Mouse (Mus musculus) forebrain, embryonic 16.5 days (tissue): ENCODE data around the gene Cog6. TPM values are rescaled to one million over a fixed set of nuclear protein-coding genes. Genes with fewer than 3 reads are reported as not detected.

Experiments used
- ATAC-seq: fragments of 200-750 bp; cut with Nextera tagmentation; 2 replicates; pipeline ENCODE4 v1.8.0; 2017; ENCODE audit warnings: mild to moderate bottlenecking, moderate library complexity
- H3K27ac ChIP-seq: fragments of 300-500 bp; sonication (generic); 2 replicates; pipeline ENCODE4 v1.5.1; 2014; ENCODE audit warnings: low read length, control low read depth
- H3K27me3 ChIP-seq: fragments of 300-500 bp; sonication (generic); replicated peaks from 2 replicates; pipeline ENCODE4 v1.6.1; 2014; ENCODE audit warnings: low read length; ENCODE audit not compliant: control insufficient read depth, insufficient read depth
- H3K36me3 ChIP-seq: fragments of 300-500 bp; sonication (generic); 2 replicates; pipeline ENCODE4 v1.6.1; 2014; ENCODE audit not compliant: control insufficient read depth, insufficient read depth
- H3K4me1 ChIP-seq: fragments of 300-500 bp; sonication (generic); replicated peaks from 2 replicates; pipeline ENCODE4 v1.6.1; 2014; ENCODE audit warnings: low read length; ENCODE audit not compliant: control insufficient read depth, insufficient read depth
- H3K4me2 ChIP-seq: fragments of 300-500 bp; sonication (generic); 2 replicates; pipeline ENCODE4 v1.6.1; 2014; ENCODE audit warnings: mild to moderate bottlenecking, low read length, control low read depth
- H3K4me3 ChIP-seq: fragments of 300-500 bp; sonication (generic); replicated peaks from 2 replicates; pipeline ENCODE4 v1.5.1; 2014; ENCODE audit warnings: mild to moderate bottlenecking, low read length, control low read depth
- H3K9ac ChIP-seq: fragments of 300-500 bp; sonication (generic); replicated peaks from 2 replicates; pipeline ENCODE4 v1.6.1; 2014; ENCODE audit warnings: low read depth, low read length, control low read depth
- H3K9me3 ChIP-seq: fragments of 300-500 bp; sonication (generic); 2 replicates; pipeline ENCODE4 v1.6.1; 2016; ENCODE audit warnings: low read length; ENCODE audit not compliant: control insufficient read depth
- WGBS: fragments of 180-500 bp; shearing (Covaris S2); extraction: QIAGEN DNeasy Blood & Tissue Kit; methylation state at CpG from one replicate; pipeline ENCODE4 v1.1.7; 2014; 5-methylcytosine and 5-hydroxymethylcytosine counted together
- polyA plus RNA-seq: library from polyadenylated mRNA; unstranded; fragments of >200 nt; fragmentation: Nextera tagmentation; extraction: Ambion mirVana; gene quantifications from 2 replicates; pipeline ENCODE4 v1.2.1, GENCODE M21; 2015

Cog6 gene
- polyA plus RNA-seq, 1 experiment from 2014 or later = 68.5 TPM

DNA sequence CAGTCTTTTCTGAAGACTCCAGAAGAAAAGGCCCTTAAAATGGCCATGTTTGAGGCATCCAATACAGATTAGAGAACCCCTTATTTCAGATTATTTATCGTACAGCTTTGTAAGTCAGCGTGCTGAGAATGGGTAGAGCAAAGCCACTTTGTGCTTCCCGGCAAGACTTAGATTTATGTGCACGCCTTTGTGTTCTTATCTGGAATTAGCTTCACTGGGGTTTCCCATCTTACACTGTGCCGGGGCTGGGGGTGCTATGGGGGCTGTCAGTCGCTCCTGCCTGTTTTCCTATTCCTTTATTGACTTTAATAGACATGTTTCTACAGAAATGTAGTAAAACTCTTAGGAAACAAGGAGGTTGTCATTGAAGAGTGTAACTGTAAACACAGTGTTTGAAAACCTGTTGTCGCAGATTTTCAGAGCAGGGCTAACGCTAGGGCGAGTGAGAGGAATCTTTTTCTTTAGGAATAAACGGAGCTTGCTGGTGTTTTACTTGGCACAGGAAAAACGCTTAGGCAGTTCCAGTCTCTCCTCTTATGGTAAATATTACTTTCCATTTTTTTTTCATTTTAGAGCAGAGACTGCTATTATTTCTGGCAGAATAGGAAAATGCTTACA lies 27.8 kb upstream of the Cog6 start:
- no peaks in the 10 kb centered on the region for H3K36me3 ChIP-seq
- WGBS = 63% methylated on average over 11 of the region's 11 CpGs
- H3K9ac ChIP-seq = no peak overlapping the region
- peaks cover 9% of the 10 kb centered on the region for H3K4me1 ChIP-seq
- peak overlapping the region; percentile 13; the same call in 1 of the 2 replicates for H3K4me3 ChIP-seq
- H3K4me2 ChIP-seq = peak overlapping the region; percentile 30
- H3K9me3 ChIP-seq = no peaks in the 10 kb centered on the region
- no peak for ATAC-seq
- H3K27ac ChIP-seq = no peak overlapping the region
- no peaks in the 10 kb centered on the region for H3K27me3 ChIP-seq

DNA sequence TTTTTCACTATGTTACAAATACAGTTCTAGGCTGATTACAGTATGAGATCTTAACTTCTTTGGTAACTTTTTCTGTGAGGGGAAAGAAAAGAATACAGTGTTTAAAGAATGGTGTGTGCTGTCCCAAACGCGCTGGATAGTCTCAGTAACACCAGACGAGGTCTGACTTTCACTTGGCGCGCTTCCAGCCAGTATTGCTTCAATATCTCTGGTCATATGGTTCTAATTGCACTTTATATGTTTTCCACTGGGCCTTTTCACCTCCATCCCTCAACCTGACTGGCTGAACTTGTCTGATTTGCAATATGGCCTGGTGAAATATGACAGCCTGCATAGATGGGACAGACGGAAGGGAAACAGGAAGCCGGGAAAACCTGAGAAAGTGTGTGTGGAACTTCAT lies 27.2 kb upstream of the Cog6 start:
- ATAC-seq = no peak
- H3K27ac ChIP-seq = no peak overlapping the region
- H3K9me3 ChIP-seq = no peaks in the 10 kb centered on the region
- H3K4me2 ChIP-seq = peak overlapping the region; percentile 30
- H3K27me3 ChIP-seq = no peaks in the 10 kb centered on the region
- WGBS = 71% methylated on average over 7 of the region's 7 CpGs
- no peak overlapping the region for H3K4me3 ChIP-seq
- H3K4me1 ChIP-seq = peaks cover 9% of the 10 kb centered on the region
- H3K36me3 ChIP-seq = no peaks in the 10 kb centered on the region
- no peak overlapping the region for H3K9ac ChIP-seq

DNA sequence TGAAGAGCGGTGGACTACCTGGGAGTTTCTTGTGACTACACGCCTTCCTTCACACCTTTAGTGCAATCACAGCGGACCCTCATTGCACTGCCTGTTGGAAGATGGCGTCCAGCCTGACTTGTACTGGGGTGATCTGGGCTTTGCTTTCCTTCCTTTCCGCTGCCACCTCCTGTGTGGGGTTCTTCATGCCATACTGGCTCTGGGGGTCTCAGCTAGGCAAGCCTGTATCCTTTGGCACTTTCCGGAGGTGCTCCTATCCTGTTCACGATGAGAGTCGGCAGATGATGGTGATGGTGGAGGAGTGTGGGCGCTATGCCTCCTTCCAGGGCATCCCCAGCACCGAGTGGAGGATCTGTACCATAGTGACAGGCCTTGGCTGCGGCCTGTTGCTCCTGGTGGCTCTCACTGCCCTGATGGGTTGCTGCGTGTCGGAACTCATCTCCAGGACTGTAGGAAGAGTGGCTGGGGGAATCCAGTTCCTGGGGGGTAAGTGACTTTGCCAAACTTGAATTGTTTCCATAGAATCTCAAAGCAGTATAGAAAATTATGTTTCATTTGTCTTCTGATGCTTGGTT lies 26.3 kb upstream of the Cog6 start:
- no peaks in the 10 kb centered on the region for H3K36me3 ChIP-seq
- peaks cover 9% of the 10 kb centered on the region for H3K4me1 ChIP-seq
- H3K4me2 ChIP-seq = peak overlapping the region; percentile 35; the same call in 1 of the 2 replicates
- no peak for ATAC-seq
- no peaks in the 10 kb centered on the region for H3K27me3 ChIP-seq
- WGBS = 96% methylated on average over 13 of the region's 13 CpGs
- H3K9ac ChIP-seq = no peak overlapping the region
- H3K4me3 ChIP-seq = no peak overlapping the region
- no peaks in the 10 kb centered on the region for H3K9me3 ChIP-seq
- H3K27ac ChIP-seq = no peak overlapping the region

DNA sequence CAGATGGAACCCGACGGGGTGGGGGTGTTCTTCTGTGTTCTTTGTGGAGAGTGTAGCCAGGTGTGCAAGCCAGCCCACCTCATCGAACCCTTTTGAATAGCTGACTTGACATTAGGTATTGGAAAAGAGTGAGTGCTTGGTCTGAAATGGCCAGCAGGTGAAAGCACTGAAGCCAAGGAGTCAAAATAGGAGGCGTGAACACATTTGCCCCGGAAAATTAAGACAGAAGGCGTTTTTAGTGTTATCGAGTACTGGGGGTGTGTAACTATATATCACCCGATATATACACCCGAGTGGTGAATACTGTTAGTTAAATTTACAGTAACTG lies 25.2 kb upstream of the Cog6 start:
- H3K27me3 ChIP-seq = no peaks in the 10 kb centered on the region
- ATAC-seq = no peak
- no peak overlapping the region for H3K27ac ChIP-seq
- peak overlapping the region; percentile 70 for H3K4me3 ChIP-seq
- peak overlapping the region; percentile 62 for H3K4me2 ChIP-seq
- WGBS = 29% methylated on average over 9 of the region's 9 CpGs
- peak overlapping the region; percentile 72 for H3K9ac ChIP-seq
- H3K9me3 ChIP-seq = no peaks in the 10 kb centered on the region
- peaks cover 9% of the 10 kb centered on the region for H3K4me1 ChIP-seq
- H3K36me3 ChIP-seq = no peaks in the 10 kb centered on the region

- ATAC-seq = peak; percentile 96
- H3K4me1 ChIP-seq = peaks cover 9% of the 10 kb centered on the region
- no peaks in the 10 kb centered on the region for H3K36me3 ChIP-seq
- peak within 1 kb of the TSS; percentile 70 for H3K4me3 ChIP-seq
- H3K4me2 ChIP-seq = peak within 1 kb of the TSS; percentile 62
- H3K27ac ChIP-seq = peak within 1 kb of the TSS; percentile 26; the same call in 1 of the 2 replicates
- whole genome bisulfite sequencing = 0% methylated on average over 46 of the region's 58 CpGs
- no peaks in the 10 kb centered on the region for H3K9me3 ChIP-seq
- H3K27me3 ChIP-seq = no peaks in the 10 kb centered on the region
- H3K9ac ChIP-seq = peak within 1 kb of the TSS; percentile 72
These were observed 24.6 kb upstream of the Cog6 start, which contains the start of gene Lhfp for GRCm38 (mm10) chr3:53041411-53042239. TSS of gene Lhfp (plus strand) at chr3:53041528.

DNA sequence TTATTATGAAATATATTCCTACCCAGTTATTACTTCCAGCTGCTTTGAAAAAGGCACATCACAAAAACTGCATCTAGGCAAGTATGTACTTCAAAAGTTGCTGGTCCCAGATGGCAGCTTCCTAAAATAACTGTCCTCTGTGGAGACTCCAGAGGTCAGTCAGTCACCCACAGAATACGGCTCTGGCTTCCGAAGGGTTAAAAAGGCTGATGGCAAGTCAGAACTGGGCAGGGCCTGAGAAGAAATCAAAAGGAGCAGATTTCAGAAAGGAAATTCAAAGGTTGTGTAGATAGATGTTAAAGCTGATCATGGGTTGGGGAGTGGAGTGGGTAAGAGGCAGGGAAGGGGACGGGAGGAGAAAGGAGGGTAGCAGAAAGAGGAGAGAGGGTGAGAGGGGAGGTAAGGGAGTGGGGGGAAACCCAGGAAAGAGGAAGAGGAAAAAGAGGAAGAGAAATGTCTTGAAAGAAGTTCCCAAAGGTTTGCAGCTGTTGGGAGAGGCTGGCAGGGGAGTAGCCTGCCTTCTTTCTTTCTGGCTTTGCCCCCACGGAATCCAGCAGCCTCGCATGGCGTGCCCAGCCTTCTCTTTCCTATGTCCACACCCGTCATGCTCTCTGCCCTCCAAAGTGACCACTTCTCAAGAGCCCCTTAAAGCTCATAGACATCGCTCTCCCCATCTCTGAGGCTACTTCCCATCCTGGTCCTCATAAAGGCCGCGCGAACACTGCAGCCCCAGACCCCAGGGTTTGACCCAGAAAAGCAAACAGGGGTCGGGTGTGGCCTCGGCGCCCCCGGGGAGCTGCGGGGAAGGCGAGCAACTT lies 23.8 kb upstream of the Cog6 start:
- Histone ChIP-seq H3K4me2 (peak overlapping the region; percentile 62), H3K4me1 (peaks cover 9% of the 10 kb centered on the region), H3K36me3 (no peaks in the 10 kb centered on the region), H3K9me3 (no peaks in the 10 kb centered on the region), H3K9ac (peak overlapping the region; percentile 72), H3K4me3 (peak overlapping the region; percentile 70), H3K27me3 (no peaks in the 10 kb centered on the region), H3K27ac (no peak overlapping the region)
- ATAC-seq = no peak
- WGBS = 7% methylated on average over 17 of the region's 17 CpGs

- Histone ChIP-seq H3K4me2 (no peak overlapping the region), H3K4me1 (peaks cover 9% of the 10 kb centered on the region), H3K27me3 (no peaks in the 10 kb centered on the region), H3K27ac (no peak overlapping the region), H3K4me3 (no peak overlapping the region), H3K9me3 (no peaks in the 10 kb centered on the region), H3K36me3 (no peaks in the 10 kb centered on the region), H3K9ac (no peak overlapping the region)
- ATAC-seq = no peak
- 79% methylated on average over 8 of the region's 8 CpGs for WGBS
These were observed 22.7 kb upstream of the Cog6 start for GRCm38 (mm10) chr3:53039746-53040145.

DNA sequence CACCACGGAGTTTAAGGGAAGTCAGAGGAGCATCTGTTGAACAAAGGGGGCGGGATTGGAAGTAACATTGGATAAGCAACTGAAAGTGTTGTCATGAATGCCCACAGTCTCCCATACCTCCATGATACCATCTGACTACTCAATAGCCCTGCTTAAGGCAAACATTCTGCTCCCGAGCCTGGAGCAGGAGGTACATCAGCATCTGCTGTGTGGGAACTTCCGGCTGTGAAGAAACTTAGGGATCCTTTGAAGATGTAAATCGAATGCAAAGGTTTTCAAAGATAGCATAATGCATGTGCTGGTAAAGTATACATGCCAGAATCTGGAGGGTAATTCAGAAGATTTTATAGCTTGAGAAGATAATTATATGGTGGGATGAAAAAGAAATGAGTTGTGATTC lies 21.9 kb upstream of the Cog6 start:
- H3K27me3 ChIP-seq = no peaks in the 10 kb centered on the region
- H3K4me1 ChIP-seq = peaks cover 9% of the 10 kb centered on the region
- WGBS = 72% methylated on average over 5 of the region's 5 CpGs
- H3K9ac ChIP-seq = no peak overlapping the region
- H3K4me2 ChIP-seq = no peak overlapping the region
- no peaks in the 10 kb centered on the region for H3K36me3 ChIP-seq
- H3K27ac ChIP-seq = no peak overlapping the region
- H3K4me3 ChIP-seq = no peak overlapping the region
- ATAC-seq = no peak
- no peaks in the 10 kb centered on the region for H3K9me3 ChIP-seq

DNA sequence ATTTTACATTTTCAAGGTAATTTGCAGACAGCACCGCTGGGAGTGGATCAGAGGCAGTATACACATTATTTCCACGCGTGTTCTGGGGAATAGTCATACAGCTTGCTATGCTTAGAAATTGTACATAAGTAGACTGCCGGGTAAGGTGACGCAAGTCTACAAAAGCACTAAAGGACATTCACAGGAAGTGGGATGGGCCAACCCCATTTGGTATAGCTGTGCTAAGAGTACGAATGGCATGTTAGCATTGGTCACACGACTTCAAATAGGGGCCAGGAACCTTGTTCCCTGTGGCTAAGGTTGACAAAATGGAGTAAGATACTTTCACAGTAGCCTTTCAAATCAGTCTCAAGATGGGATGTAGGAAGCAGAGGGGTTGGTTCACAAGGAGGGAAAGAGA lies 19.9 kb upstream of the Cog6 start:
- Histone ChIP-seq H3K27ac (no peak overlapping the region), H3K9me3 (no peaks in the 10 kb centered on the region), H3K27me3 (no peaks in the 10 kb centered on the region), H3K9ac (no peak overlapping the region), H3K4me2 (no peak overlapping the region), H3K4me3 (no peak overlapping the region), H3K36me3 (no peaks in the 10 kb centered on the region), H3K4me1 (peaks cover 3% of the 10 kb centered on the region; the same call in 1 of the 2 replicates)
- 91% methylated on average over 7 of the region's 7 CpGs for WGBS
- ATAC-seq = no peak
